ENCODE assay signal across 18 mouse cellular contexts in genomic region chr3:125251124-125251523, GRCm38 (mm10).
DNase-seq lines count a peak whose midpoint lies in the region; ATAC-seq lines count a peak whose summit lies in the region.
"Had no signal": no experiment of that assay in that cellular context is flagged by ENCODE, and none has a peak within 500 bp of the region (broad histone marks: within the 10 kb centered on the region; RNA-seq: fewer than 3 reads in every experiment).

No protein-coding gene starts in this region.

- no peak overlapping the region for H3K9ac ChIP-seq in embryonic facial prominence, embryonic 14.5 days (ENCODE audit: low read depth, low read length)
- H3K9ac ChIP-seq: embryonic facial prominence, embryonic 13.5 days; forebrain, embryonic 13.5 days; forebrain, embryonic 15.5 days; forebrain, postnatal 0 days had no signal

- no peak overlapping the region for H3K4me3 ChIP-seq in embryonic facial prominence, embryonic 14.5 days (ENCODE audit: low read depth, low read length)
- no peak overlapping the region for H3K4me3 ChIP-seq in embryonic facial prominence, embryonic 10.5 days
- H3K4me3 ChIP-seq: embryonic facial prominence, embryonic 13.5 days; forebrain, embryonic 13.5 days; forebrain, embryonic 15.5 days had no signal

- WGBS in embryonic facial prominence, embryonic 14.5 days, result 68% methylated on average over 3 of the region's 3 CpGs
- WGBS in embryonic facial prominence, embryonic 10.5 days, result 87% methylated on average over 3 of the region's 3 CpGs

- H3K27me3 ChIP-seq in embryonic facial prominence, embryonic 14.5 days (replicated peaks; ENCODE audit: control insufficient read depth, insufficient read depth, low read length), result no peaks in the 10 kb centered on the region
- no peaks in the 10 kb centered on the region for H3K27me3 ChIP-seq in embryonic facial prominence, embryonic 10.5 days (replicated peaks; ENCODE audit: low read depth, poor library complexity, severe bottlenecking)
- H3K27me3 ChIP-seq: embryonic facial prominence, embryonic 13.5 days; forebrain, embryonic 13.5 days; forebrain, embryonic 15.5 days had no signal

- peak; percentile 10 for DNase-seq in embryonic facial prominence, embryonic 14.5 days (ENCODE audit: low spot score)
- DNase-seq in embryonic facial prominence, embryonic 10.5 days (ENCODE audit: low spot score), result no peak
- peak; percentile 77 for DNase-seq in 416B (ENCODE audit: low read depth)
- no peak for DNase-seq in layer of hippocampus, postnatal 14 days (ENCODE audit: low spot score in 2 of 2)
- DNase-seq: adrenal gland, adult 2 months; adrenal gland, postnatal 10 days; adrenal gland, postnatal 25 days; cerebellum, adult 11 months; cerebellum, adult 18-20 months; cerebellum, adult 8-10 months; cerebellum, adult 9-11 months; cerebellum, postnatal 14 days; cerebellum, postnatal 36 days; forebrain, postnatal 0 days had no signal

- H3K27ac ChIP-seq in embryonic facial prominence, embryonic 14.5 days (replicated peaks; ENCODE audit: low read depth, low read length), result no peak overlapping the region
- H3K27ac ChIP-seq in embryonic facial prominence, embryonic 10.5 days (replicated peaks), result no peak overlapping the region
- H3K27ac ChIP-seq: embryonic facial prominence, embryonic 13.5 days; forebrain, embryonic 13.5 days; forebrain, embryonic 15.5 days had no signal

- H3K4me1 ChIP-seq in embryonic facial prominence, embryonic 14.5 days (ENCODE audit: control insufficient read depth, insufficient read depth, low read length), result no peaks in the 10 kb centered on the region
- no peaks in the 10 kb centered on the region for H3K4me1 ChIP-seq in embryonic facial prominence, embryonic 10.5 days
- H3K4me1 ChIP-seq: embryonic facial prominence, embryonic 13.5 days; forebrain, embryonic 13.5 days; forebrain, embryonic 15.5 days had no signal

- no peak for ATAC-seq in embryonic facial prominence, embryonic 14.5 days (ENCODE audit: low read depth)
- peak; percentile 39 for ATAC-seq in megakaryocyte progenitor cell, adult 5-6 weeks (replicated peaks; ENCODE audit: poor library complexity)
- ATAC-seq: forebrain, embryonic 13.5 days; forebrain, embryonic 15.5 days; forebrain, postnatal 0 days had no signal

- H3K4me2 ChIP-seq in embryonic facial prominence, embryonic 14.5 days (ENCODE audit: low read depth, low read length), result no peak overlapping the region
- H3K4me2 ChIP-seq: embryonic facial prominence, embryonic 13.5 days; forebrain, embryonic 13.5 days; forebrain, embryonic 15.5 days had no signal

- H3K9me3 ChIP-seq in embryonic facial prominence, embryonic 14.5 days (ENCODE audit: control insufficient read depth, low read length), result no peaks in the 10 kb centered on the region
- no peaks in the 10 kb centered on the region for H3K9me3 ChIP-seq in embryonic facial prominence, embryonic 10.5 days
- H3K9me3 ChIP-seq: embryonic facial prominence, embryonic 13.5 days; forebrain, embryonic 13.5 days; forebrain, embryonic 15.5 days had no signal

- no peaks in the 10 kb centered on the region for H3K36me3 ChIP-seq in embryonic facial prominence, embryonic 14.5 days (ENCODE audit: control insufficient read depth, insufficient read depth, low read length)
- H3K36me3 ChIP-seq in embryonic facial prominence, embryonic 10.5 days (replicated peaks), result no peaks in the 10 kb centered on the region
- H3K36me3 ChIP-seq: embryonic facial prominence, embryonic 13.5 days; forebrain, embryonic 15.5 days had no signal

Comparison
In these comparisons a context has a peak if more than half of its experiments do, and no peak if none do; other contexts are left out.
1. DNase-seq: peak in embryonic facial prominence, embryonic 14.5 days (single experiment) and 416B (single experiment); none in embryonic facial prominence, embryonic 10.5 days (single experiment) and layer of hippocampus, postnatal 14 days (0 of 2).